ENCODE assay signal across 12 mouse cellular contexts in genomic region chr5:20884036-20884620, GRCm38 (mm10). TPM values are rescaled to one million over a fixed set of nuclear protein-coding genes. Genes with fewer than 3 reads are reported as not detected.
DNase-seq lines count a peak whose midpoint lies in the region; ATAC-seq and TF ChIP-seq lines count a peak whose summit lies in the region.
"Had no signal": no experiment of that assay in that cellular context is flagged by ENCODE, and none has a peak within 500 bp of the region (broad histone marks: within the 10 kb centered on the region; RNA-seq: fewer than 3 reads in every experiment).

No protein-coding gene starts in this region.

- H3K27me3 ChIP-seq in heart, embryonic 16.5 days (ENCODE audit: control insufficient read depth, insufficient read depth, low read length) = no peaks in the 10 kb centered on the region
- no peaks in the 10 kb centered on the region for H3K27me3 ChIP-seq in E14TG2a.4 (ENCODE audit: insufficient read depth, low read length)
- no peaks in the 10 kb centered on the region for H3K27me3 ChIP-seq in forebrain, embryonic 12.5 days
- no peaks in the 10 kb centered on the region for H3K27me3 ChIP-seq in liver, postnatal 0 days (ENCODE audit: insufficient read depth, low read length)
- H3K27me3 ChIP-seq: Patski had no signal

- H3K9me3 ChIP-seq in heart, embryonic 16.5 days (replicated peaks; ENCODE audit: control insufficient read depth, low read length) = 0 out of 2 replicates have a peak, but pooled peaks cover 2% of the 10 kb centered on the region
- H3K9me3 ChIP-seq in E14TG2a.4 (ENCODE audit: low read length) = no peaks in the 10 kb centered on the region
- H3K9me3 ChIP-seq in forebrain, embryonic 12.5 days = no peaks in the 10 kb centered on the region
- no peaks in the 10 kb centered on the region for H3K9me3 ChIP-seq in liver, postnatal 0 days (ENCODE audit: low read length)

- WGBS in heart, embryonic 16.5 days = 73% methylated on average over 4 of the region's 4 CpGs
- 80% methylated on average over 4 of the region's 4 CpGs for WGBS in forebrain, embryonic 12.5 days
- 56% methylated on average over 4 of the region's 4 CpGs for WGBS in liver, postnatal 0 days (ENCODE audit: insufficient replicate concordance)

- ATAC-seq in heart, embryonic 16.5 days (replicated peaks; ENCODE audit: extremely low read depth, insufficient read depth, low FRiP score) = no peak
- no peak for ATAC-seq in forebrain, embryonic 12.5 days (ENCODE audit: low FRiP score)
- ATAC-seq in liver, postnatal 0 days = no peak
- ATAC-seq: Patski had no signal

- H3K9ac ChIP-seq in heart, embryonic 16.5 days (ENCODE audit: low read length) = 0 out of 2 replicates have a peak overlapping the region, but pooled peaks have one; percentile 3
- H3K9ac ChIP-seq in forebrain, embryonic 12.5 days = no peak overlapping the region
- peak overlapping the region; percentile 23; the same call in 1 of the 2 replicates for H3K9ac ChIP-seq in liver, postnatal 0 days (replicated peaks)

- H3K27ac ChIP-seq in heart, embryonic 16.5 days (ENCODE audit: low read length) = no peak overlapping the region
- no peak overlapping the region for H3K27ac ChIP-seq in forebrain, embryonic 12.5 days
- peak overlapping the region; percentile 91; the same call in 1 of the 2 replicates for H3K27ac ChIP-seq in liver, postnatal 0 days (ENCODE audit: low read depth)

- TF ChIP-seq EP300 in liver, postnatal 0 days (IDR thresholded peaks at IDR 0.05; ENCODE audit: low read depth) = no peak

- peaks cover 17% of the 10 kb centered on the region for H3K4me1 ChIP-seq in heart, embryonic 16.5 days (ENCODE audit: control insufficient read depth, insufficient read depth, low read length)
- peaks cover 66% of the 10 kb centered on the region for H3K4me1 ChIP-seq in E14TG2a.4 (replicated peaks; ENCODE audit: low read depth, low read length)
- peaks cover 17% of the 10 kb centered on the region for H3K4me1 ChIP-seq in forebrain, embryonic 12.5 days
- peaks cover 14% of the 10 kb centered on the region for H3K4me1 ChIP-seq in liver, postnatal 0 days (ENCODE audit: insufficient read depth)

- DNase-seq in heart, adult 18-20 months = no peak
- DNase-seq in liver, postnatal 0 days = no peak
- no peak for DNase-seq in layer of hippocampus, adult 8-10 months (ENCODE audit: low spot score in 2 of 2)
- no peak for DNase-seq in layer of hippocampus, postnatal 25 days (ENCODE audit: extremely low spot score in 1 of 2, low spot score in 1 of 2)
- DNase-seq in spleen, postnatal 4 days (ENCODE audit: low spot score in 2 of 2) = no peak
- DNase-seq: kidney, adult 2 months; lung, postnatal 36 days; right cerebral cortex, postnatal 14 days had no signal

- no peak for TF ChIP-seq CTCF in E14TG2a.4 (conservative IDR thresholded peaks at IDR 0.05; ENCODE audit: low read length)
- TF ChIP-seq CTCF in liver, postnatal 0 days (IDR thresholded peaks at IDR 0.05; ENCODE audit: low read depth) = no peak

- peak overlapping the region; percentile 73 for H3K4me2 ChIP-seq in heart, embryonic 16.5 days (ENCODE audit: low read depth, low read length)
- peak overlapping the region; percentile 77 for H3K4me2 ChIP-seq in forebrain, embryonic 12.5 days
- peak overlapping the region; percentile 94 for H3K4me2 ChIP-seq in liver, postnatal 0 days (ENCODE audit: low read depth, low read length)

- no peak overlapping the region for H3K4me3 ChIP-seq in heart, embryonic 16.5 days (ENCODE audit: low read length)
- peak overlapping the region; percentile 96 for H3K4me3 ChIP-seq in E14TG2a.4 (replicated peaks; ENCODE audit: low read length)
- no peak overlapping the region for H3K4me3 ChIP-seq in forebrain, embryonic 12.5 days (replicated peaks)
- no peak overlapping the region for H3K4me3 ChIP-seq in liver, postnatal 0 days (ENCODE audit: low read depth, low read length)

- peaks cover 9% of the 10 kb centered on the region for H3K36me3 ChIP-seq in heart, embryonic 16.5 days (ENCODE audit: control insufficient read depth, insufficient read depth)
- H3K36me3 ChIP-seq in E14TG2a.4 (ENCODE audit: insufficient read depth, low read length) = peaks cover 31% of the 10 kb centered on the region
- peaks cover 12% of the 10 kb centered on the region for H3K36me3 ChIP-seq in forebrain, embryonic 12.5 days (replicated peaks)
- H3K36me3 ChIP-seq in liver, postnatal 0 days (replicated peaks; ENCODE audit: insufficient read depth, low read length) = peaks cover 9% of the 10 kb centered on the region

RNA-seq across cellular contexts. Expression of gene Tmem60, which starts 2.1 kb away (rescaled TPM):
- polyA plus RNA-seq in heart, embryonic 16.5 days (2015; fragmentation: Nextera tagmentation; extraction: Ambion mirVana) = 51.1 and 51.6 TPM in 2 replicates
- 10 to 100 TPM; 23.1 to 25.6 TPM for total RNA-seq in heart, adult 18-20 months (2021)
- 56.9 and 57.7 TPM in 2 replicates for polyA plus RNA-seq in forebrain, embryonic 12.5 days (2016; fragmentation: Nextera tagmentation; extraction: Ambion mirVana)
- 49.7 and 55.5 TPM in 2 replicates for polyA plus RNA-seq in liver, postnatal 0 days (2015; fragmentation: Nextera tagmentation; extraction: Ambion mirVana)
- 10 to 100 TPM; 19.8 to 25.7 (median 22.4) TPM for total RNA-seq in layer of hippocampus, adult 8-10 months (2022)
- 10 to 100 TPM; 22.7 to 24.8 TPM for total RNA-seq in layer of hippocampus, postnatal 25 days (2021)

RNA-seq across cellular contexts. Expression of gene Phtf2, which starts 2.2 kb away (rescaled TPM):
- 34.2 and 38.9 TPM in 2 replicates for polyA plus RNA-seq in heart, embryonic 16.5 days (2015; fragmentation: Nextera tagmentation; extraction: Ambion mirVana)
- 10 to 100 TPM; 62.5 to 66.6 TPM for total RNA-seq in heart, adult 18-20 months (2021)
- 23.8 and 24.8 TPM in 2 replicates for polyA plus RNA-seq in forebrain, embryonic 12.5 days (2016; fragmentation: Nextera tagmentation; extraction: Ambion mirVana)
- 2.8 and 3.2 TPM in 2 replicates for polyA plus RNA-seq in liver, postnatal 0 days (2015; fragmentation: Nextera tagmentation; extraction: Ambion mirVana)
- total RNA-seq in layer of hippocampus, adult 8-10 months (2022) = 10 to 100 TPM; 10.7 to 13.8 (median 11.3) TPM
- 10 to 100 TPM; 10.3 to 12.9 TPM for total RNA-seq in layer of hippocampus, postnatal 25 days (2021)

Comparison
In these comparisons a context has a peak if more than half of its experiments do, and no peak if none do; other contexts are left out.
1. RNA of gene Phtf2, which starts 2.2 kb away (total RNA-seq): 62.5 to 66.6 TPM in heart, adult 18-20 months; 10.3 to 12.9 TPM in layer of hippocampus, postnatal 25 days and 10.7 to 13.8 TPM in layer of hippocampus, adult 8-10 months; every median in the first group is over 4 times any median in the second.
2. Peak in every context shown above with its lines, with median percentiles within 50 percentile points of each other: H3K4me2 ChIP-seq.